Mouse (Mus musculus) heart, adult 18-20 months (tissue): ENCODE results near the gene Coro7. TPM values are rescaled to one million over a fixed set of nuclear protein-coding genes. Genes with fewer than 3 reads are reported as not detected.
A peak's percentile ranks its signal among the peaks of the same experiment; 100 is the strongest.
"Not testable (repeated sequence)": the region's sequence is repeated elsewhere in the genome, so short reads cannot be mapped to it uniquely, and the experiment has no call there.

Experiments
- DNase-seq, 2 experiments: peaks; one replicate each; pipeline ENCODE4 v3.0.0; 2021 to 2022; ENCODE audit warnings: mixed read lengths in 1 of 2
- total RNA-seq, 2 experiments: library from RNA; stranded (reverse); gene quantifications; 2 replicates each; pipeline ENCODE4 v1.2.3; 2021

The Coro7 gene
- total RNA-seq, 2 experiments from 2014 or later = 12.7 to 14.2 TPM

GRCm38 (mm10) chr16:4682628-4683179, 3.1 kb upstream of the Coro7 start:
- DNase-seq = no peak

- DNase-seq = not testable (repeated sequence)
Observed at GRCm38 (mm10) chr16:4680922-4681455, 1.4 kb upstream of the Coro7 start.

DNA sequence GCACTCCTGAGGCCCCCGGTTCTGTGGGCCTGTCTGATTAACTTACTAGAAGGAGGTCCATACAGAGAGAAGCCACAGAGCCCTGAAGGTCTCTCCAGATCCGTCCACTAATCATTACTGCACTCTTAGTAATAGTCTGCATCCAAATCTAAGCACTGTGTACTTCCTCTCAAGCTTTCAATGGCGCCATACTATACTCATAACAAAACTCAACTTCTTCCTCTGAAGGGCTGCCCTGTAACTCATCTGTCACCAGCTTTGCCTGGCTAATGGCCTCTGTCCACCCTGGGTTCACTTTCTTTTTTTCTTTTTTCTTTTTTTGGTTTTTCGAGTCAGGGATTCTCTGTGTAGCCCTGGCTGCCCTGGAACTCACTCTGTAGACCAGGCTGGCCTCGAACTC, 1.5 kb downstream of the Coro7 start:
- no peak for DNase-seq

DNA sequence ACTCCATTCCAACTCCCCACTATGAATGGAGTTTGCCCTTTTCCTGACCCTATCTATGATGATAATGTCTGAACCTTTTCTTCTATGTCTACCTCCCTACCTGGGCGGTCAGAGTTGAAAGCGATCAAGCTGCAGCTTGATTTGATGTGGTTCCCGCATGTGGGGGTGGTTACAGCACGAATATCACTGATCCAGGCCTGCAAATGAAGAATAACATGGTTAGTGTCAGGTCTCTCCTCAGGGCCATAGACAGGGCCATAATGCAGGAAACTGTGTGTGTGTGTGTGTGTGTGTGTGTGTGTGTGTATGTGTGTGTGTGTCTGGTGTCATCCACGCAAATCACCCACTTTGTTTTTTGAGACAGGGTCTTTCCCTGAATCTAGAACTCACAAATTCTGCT, 2.7 kb downstream of the Coro7 start:
- DNase-seq = no peak

DNA sequence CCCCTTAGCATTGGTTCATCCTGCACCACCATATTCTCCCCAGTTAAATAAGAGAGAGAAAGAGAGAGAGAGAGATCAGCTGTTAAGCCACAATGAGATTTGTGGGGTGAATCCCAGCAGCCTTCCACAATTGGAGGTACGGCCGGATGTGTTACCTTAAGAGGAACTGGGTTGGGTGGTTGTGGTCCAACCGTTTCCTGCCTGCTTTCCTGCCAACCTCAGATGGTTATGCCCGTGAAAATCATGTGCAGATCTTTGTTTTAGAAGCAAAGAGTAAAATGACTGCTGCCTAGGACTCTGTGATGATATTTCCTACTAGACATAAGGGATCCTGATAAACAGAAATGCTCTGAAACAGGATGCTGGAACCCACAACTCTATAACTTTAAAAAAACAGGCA, 5.5 kb downstream of the Coro7 start:
- DNase-seq = no peak

- DNase-seq = no peak
Observed at GRCm38 (mm10) chr16:4670317-4670716, 9.3 kb downstream of the Coro7 start.

DNA sequence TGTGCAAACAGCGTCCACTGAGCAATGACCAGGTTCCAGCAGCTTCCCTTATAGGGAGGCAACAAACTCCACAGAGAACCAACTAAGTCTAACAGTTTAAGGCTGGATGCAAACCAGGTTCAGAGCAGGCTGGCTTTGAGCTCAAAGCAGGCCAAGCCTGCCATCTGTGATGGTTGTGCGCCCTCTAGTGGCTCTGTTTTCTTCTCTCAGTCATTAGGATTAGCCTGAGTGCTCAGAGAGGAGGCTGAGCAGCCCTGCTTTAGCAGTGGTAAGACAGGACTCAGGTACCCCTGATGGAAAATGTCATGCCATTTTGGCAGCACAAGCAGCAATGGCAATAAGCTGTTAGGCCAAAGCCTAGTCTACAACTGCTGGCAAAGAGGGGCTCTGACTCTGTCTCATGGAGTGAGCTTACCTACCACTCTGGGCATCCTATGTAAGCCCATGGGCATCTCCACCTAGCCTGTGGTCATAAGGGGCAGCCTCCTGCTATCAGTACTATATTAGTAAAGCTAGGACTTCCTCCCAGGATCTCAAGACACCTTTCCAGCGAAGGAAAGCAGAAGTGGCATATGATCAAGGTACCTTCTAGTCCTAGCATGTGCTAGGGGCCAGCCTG, 12.3 kb downstream of the Coro7 start:
- peak; percentile 85 to 96 for DNase-seq

- no peak for DNase-seq
Observed at GRCm38 (mm10) chr16:4665726-4666125, 13.9 kb downstream of the Coro7 start.

- DNase-seq = no peak
Observed at GRCm38 (mm10) chr16:4663806-4664205, 15.8 kb downstream of the Coro7 start.

DNA sequence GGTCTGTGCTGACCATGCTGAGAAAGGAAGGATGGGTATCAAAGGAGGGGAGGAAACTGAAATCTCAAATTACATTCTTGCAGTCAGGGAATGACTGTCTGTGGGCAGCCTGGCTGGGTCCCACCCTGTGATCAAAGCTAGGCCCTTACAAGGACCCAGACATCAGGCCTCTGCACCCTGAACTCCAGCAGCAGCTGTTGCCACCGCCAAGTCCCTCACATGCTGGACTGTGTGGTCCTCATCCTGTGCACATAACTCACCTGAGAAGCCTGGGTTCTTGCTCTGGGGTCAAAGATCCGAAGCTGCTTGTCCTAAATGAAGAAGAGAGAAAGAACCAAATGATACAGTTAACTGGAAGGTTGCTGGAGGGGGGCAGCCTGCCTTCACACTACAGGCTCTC, 18.0 kb downstream of the Coro7 start:
- DNase-seq = no peak

GRCm38 (mm10) chr16:4659326-4659725, 20.3 kb downstream of the Coro7 start:
- DNase-seq = no peak

- no peak for DNase-seq
Observed at GRCm38 (mm10) chr16:4658781-4659245, 20.8 kb downstream of the Coro7 start.

DNA sequence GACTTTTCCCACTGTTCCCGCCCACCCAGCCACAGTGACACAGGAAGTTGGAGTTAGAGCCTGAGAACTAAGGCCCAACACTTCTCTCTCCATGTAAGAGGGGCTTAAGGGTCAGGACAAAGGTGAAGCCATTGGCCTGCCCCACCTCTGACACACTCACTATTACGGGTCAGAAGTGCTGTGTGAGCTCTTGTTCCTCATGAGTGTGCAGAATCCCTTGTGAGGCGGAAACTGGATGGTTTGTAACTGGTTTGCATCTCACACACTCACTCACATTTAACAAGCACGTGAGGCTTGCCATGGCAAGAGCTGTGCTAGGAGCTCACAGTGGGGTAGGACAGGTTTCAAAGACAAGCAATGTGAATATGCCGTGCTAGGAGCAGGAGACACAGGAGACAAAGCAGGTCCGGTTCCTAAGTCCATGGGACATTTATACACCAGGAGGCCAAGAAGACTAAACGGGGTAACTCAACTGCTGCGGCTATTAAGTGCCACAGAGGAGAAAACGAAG, 23.0 kb downstream of the Coro7 start:
- no peak for DNase-seq

DNA sequence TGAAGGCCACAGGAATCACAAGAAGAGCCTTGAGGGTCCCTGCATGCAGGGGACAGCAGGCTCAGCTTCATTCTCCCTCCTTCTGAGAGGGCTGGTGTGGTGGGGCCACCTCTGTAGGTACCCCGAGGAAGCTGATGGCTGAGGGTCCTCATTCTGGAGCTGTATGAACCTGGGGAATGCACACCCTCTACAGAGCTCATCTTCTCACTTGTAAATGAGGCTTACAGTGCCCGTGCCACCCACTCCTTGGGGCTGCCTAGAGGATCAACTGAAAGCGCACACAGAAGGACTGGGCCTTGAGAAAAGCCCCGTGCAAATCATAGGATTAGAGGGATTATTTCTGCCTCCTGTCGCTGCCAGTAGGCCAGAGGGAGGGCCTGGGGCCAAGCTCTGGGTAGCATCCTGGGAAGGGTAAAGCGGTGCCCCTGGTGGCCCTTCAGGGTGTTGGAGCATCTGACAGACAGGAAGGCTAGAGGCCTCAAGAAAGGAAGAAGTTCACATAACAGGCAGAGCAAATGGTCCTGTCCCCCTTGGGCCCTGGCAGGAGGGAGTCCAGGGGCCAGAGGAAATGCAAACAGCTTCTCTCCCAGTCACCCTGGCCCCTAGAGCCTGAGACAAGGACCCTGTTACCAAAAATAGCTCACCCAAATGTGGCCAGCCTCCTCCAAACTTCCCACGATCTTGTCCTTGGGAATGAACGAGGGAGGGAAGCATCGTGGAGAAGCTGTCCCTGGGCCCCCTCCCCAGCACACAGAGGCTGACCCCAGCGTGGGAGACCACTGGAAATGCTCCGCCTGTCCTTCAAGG, 23.6 kb downstream of the Coro7 start:
- peak in 1 of 2 experiments; percentile 52 for DNase-seq

DNA sequence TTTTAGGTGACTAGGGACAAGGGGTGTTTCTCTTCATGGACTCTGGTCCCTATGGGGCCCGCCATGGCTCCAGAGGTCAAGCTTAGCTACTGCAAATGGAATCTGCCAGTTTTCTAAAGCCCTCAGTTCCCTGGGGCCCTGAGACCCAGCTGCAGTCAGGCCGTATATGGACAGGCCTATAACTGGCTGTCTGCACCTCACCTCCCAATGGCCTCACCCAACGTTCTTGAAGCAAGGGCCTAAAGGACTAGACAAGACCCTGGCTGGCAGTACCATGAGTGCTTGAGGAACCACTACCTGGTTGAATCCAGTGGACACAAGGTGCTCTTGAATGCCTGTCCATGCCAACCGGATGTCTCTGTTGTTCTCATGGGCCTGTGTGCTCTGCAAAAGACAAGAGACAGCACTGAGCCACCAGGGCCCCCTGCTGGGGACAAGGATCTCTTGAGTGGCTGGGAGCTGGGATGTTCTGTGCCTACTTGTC, 24.3 kb downstream of the Coro7 start:
- DNase-seq = peak; percentile 57 to 77

GRCm38 (mm10) chr16:4654706-4655105, 24.9 kb downstream of the Coro7 start:
- DNase-seq = peak in 1 of 2 experiments; percentile 51

DNA sequence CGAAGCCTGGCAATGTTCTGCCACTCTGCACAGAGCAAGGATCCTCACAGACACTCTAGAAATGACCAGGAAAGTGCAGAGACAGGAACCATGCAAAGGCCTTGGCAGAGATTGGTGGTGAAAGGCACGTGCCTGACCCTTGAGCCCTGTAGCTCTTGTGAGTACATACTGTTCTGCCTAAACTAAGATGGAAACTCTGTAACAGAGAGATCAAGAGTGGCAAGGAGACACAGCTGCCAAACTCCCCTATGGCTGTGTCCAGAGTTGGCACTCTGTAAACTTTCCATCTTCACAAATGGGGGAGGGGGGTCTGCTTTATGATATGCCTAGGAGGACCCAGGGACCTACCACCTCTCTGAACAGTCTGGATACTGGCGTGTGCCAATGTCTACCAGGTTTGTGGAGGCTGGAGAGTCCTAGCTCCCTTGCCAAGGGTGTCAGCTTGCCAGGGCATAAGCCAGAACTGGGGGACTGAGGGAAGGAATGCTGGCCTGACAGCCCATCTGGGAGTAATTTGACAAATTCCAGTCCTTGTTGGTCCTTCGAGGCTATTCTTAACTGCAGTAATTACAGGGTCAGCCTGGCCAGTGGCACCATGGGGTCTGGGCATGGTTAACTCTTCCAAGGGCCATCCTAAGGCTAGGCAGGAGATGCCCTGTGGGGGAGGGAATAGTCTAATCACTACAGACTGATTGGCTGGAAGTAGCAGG, 26.7 kb downstream of the Coro7 start:
- DNase-seq = peak; percentile 59

DNA sequence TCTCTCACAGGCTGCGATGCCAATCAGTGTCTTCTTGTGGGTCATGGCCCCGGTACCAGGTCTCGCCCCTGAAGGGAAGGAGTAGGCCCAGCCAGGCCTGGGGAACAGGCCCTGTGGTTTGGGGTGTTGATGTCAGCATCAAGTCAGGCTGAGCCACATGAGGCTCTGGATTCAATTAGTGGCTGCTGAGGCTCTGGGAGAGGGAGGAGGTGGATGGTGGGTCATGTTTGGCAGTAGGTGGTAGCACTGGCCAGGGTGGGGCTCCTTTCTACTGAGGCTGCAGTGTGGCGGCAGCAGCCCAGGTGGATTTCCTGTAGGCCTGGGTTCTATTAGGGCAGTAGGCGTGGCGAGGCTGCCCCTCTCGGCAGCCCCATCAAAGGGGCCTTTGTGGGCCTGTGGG, 28.0 kb downstream of the Coro7 start:
- DNase-seq = no peak

GRCm38 (mm10) chr16:4651081-4651480, 28.5 kb downstream of the Coro7 start:
- DNase-seq = no peak

GRCm38 (mm10) chr16:4650161-4650560, 29.4 kb downstream of the Coro7 start:
- DNase-seq = no peak

DNA sequence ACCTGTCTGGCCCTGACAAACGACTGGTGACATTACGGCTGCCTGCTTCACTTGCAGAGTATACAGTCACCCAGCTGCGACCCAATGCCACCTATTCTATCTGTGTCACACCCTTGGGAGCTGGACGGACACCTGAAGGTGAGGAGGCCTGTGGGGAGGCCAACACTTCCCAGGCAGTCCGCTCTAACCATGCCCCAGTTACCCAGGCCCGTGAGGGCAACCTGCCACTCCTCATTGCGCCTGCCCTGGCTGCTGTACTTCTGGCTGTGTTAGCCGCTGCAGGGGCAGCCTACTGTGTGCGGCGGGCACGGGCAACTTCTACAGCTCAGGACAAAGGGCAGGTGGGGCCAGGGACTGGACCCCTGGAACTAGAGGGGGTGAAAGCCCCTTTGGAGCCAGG, 29.9 kb downstream of the Coro7 start:
- peak in 1 of 2 experiments; percentile 65 for DNase-seq

DNA sequence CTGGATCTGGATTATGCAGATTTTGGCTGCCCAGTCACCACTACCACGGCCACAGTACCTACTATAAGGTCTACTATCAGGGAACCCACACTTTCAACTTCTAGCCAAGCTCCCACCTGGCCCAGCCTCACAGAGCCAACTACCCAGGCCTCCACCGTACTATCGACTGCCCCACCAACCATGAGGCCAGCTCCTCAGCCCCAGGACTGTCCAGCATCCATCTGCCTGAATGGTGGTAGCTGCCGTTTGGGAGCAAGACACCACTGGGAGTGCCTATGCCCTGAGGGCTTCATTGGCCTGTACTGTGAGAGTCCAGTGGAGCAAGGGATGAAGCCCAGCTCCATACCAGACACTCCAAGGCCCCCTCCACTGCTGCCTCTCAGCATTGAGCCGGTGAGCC, 30.4 kb downstream of the Coro7 start:
- DNase-seq = no peak
